Mouse (Mus musculus): ENCODE measurements at regions not wholly inside any gene's neighbourhood (a gene's known extent, or its start where the extent isn't known, plus 50 kb on each side); places are given as distances from the start of the nearest gene placed in this dataset.

GRCm38 (mm10) chr2:124775737-124776136 lies 292.2 kb upstream of the Slc24a5 start:
- DNase-seq (ENCODE audit: low spot score in 2 of 2) = no peak

- DNase-seq (ENCODE audit: low spot score in 2 of 2) = no peak
Measured at GRCm38 (mm10) chr2:124792633-124793036, 275.3 kb upstream of the Slc24a5 start.

GRCm38 (mm10) chr2:124811709-124812108 lies 256.2 kb upstream of the Slc24a5 start:
- DNase-seq (ENCODE audit: low spot score in 2 of 2) = no peak

GRCm38 (mm10) chr2:124816814-124817213 lies 251.1 kb upstream of the Slc24a5 start:
- DNase-seq (ENCODE audit: low spot score in 2 of 2) = no peak

- DNase-seq (ENCODE audit: low spot score in 2 of 2) = no peak
Measured at GRCm38 (mm10) chr2:124819846-124820245, 248.1 kb upstream of the Slc24a5 start.

- no peak for DNase-seq (ENCODE audit: low spot score in 2 of 2)
Measured at GRCm38 (mm10) chr2:124820821-124821220, 247.1 kb upstream of the Slc24a5 start.

- DNase-seq (ENCODE audit: low spot score in 2 of 2) = no peak
Measured at GRCm38 (mm10) chr2:124821366-124821765, 246.6 kb upstream of the Slc24a5 start.

- no peak for DNase-seq (ENCODE audit: low spot score in 2 of 2)
Measured at GRCm38 (mm10) chr2:124848812-124849211, 219.1 kb upstream of the Slc24a5 start.

- DNase-seq (ENCODE audit: low spot score in 2 of 2) = peak in 1 of 2 experiments; percentile 33
Measured at GRCm38 (mm10) chr2:124858504-124858903, 209.4 kb upstream of the Slc24a5 start.

- DNase-seq (ENCODE audit: low spot score in 2 of 2) = no peak
Measured at GRCm38 (mm10) chr2:124888209-124888608, 179.7 kb upstream of the Slc24a5 start.

GRCm38 (mm10) chr2:124895002-124895401 lies 172.9 kb upstream of the Slc24a5 start:
- no peak for DNase-seq (ENCODE audit: low spot score in 2 of 2)

GRCm38 (mm10) chr2:124903556-124903955 lies 164.4 kb upstream of the Slc24a5 start:
- no peak for DNase-seq (ENCODE audit: low spot score in 2 of 2)

- DNase-seq (ENCODE audit: low spot score in 2 of 2) = no peak
Measured at GRCm38 (mm10) chr2:124905076-124905475, 162.8 kb upstream of the Slc24a5 start.

- no peak for DNase-seq (ENCODE audit: low spot score in 2 of 2)
Measured at GRCm38 (mm10) chr2:124918986-124919761, 148.8 kb upstream of the Slc24a5 start.

- DNase-seq (ENCODE audit: low spot score in 2 of 2) = no peak
Measured at GRCm38 (mm10) chr2:124919762-124920255, 148.1 kb upstream of the Slc24a5 start.

GRCm38 (mm10) chr2:124920265-124920664 lies 147.7 kb upstream of the Slc24a5 start:
- no peak for DNase-seq (ENCODE audit: low spot score in 2 of 2)

GRCm38 (mm10) chr2:124927882-124928758 lies 139.8 kb upstream of the Slc24a5 start:
- DNase-seq (ENCODE audit: low spot score in 2 of 2) = peak in 1 of 2 experiments; percentile 33

GRCm38 (mm10) chr2:124928759-124929113 lies 139.2 kb upstream of the Slc24a5 start:
- no peak for DNase-seq (ENCODE audit: low spot score in 2 of 2)

- DNase-seq (ENCODE audit: low spot score in 2 of 2) = no peak
Measured at GRCm38 (mm10) chr2:124930719-124931118, 137.2 kb upstream of the Slc24a5 start.

- DNase-seq (ENCODE audit: low spot score in 2 of 2) = no peak
Measured at GRCm38 (mm10) chr2:124932566-124932965, 135.4 kb upstream of the Slc24a5 start.

- DNase-seq (ENCODE audit: low spot score in 2 of 2) = no peak
Measured at GRCm38 (mm10) chr2:124933876-124934275, 134.0 kb upstream of the Slc24a5 start.

GRCm38 (mm10) chr2:124948263-124948781 lies 119.6 kb upstream of the Slc24a5 start:
- no peak for DNase-seq (ENCODE audit: low spot score in 2 of 2)
